Mouse (Mus musculus) spleen, embryonic (tissue): ENCODE measurements around the gene Gm4788.
"Not testable (repeated sequence)": the region's sequence is repeated elsewhere in the genome, so short reads cannot be mapped to it uniquely, and the experiment has no call there.

Experiments
- CTCF ChIA-PET: fragments of 350-600 bp; sonication (Branson Sonifier 250); formaldehyde crosslinking; loops from one replicate; lab custom pipeline; 2022; lab: Charles Lee

The Gm4788 gene

GRCm38 (mm10) chr1:139781143-139781542 lies at the start of gene Gm4788:
Gene Gm4788 (minus strand): TSS chr1:139781243.
- CTCF ChIA-PET = no interaction called here

- CTCF ChIA-PET = no interaction called here
These were observed 27.6 kb upstream of the Gm4788 start for GRCm38 (mm10) chr1:139808594-139808993.

- CTCF ChIA-PET = not testable (repeated sequence)
These were observed 11.1 kb downstream of the Gm4788 start for GRCm38 (mm10) chr1:139769913-139770312.

GRCm38 (mm10) chr1:139716681-139717080 lies 64.4 kb downstream of the Gm4788 start:
- CTCF ChIA-PET = not testable (repeated sequence)

GRCm38 (mm10) chr1:139716249-139716648 lies 64.8 kb downstream of the Gm4788 start:
- CTCF ChIA-PET = not testable (repeated sequence)

- CTCF ChIA-PET = not testable (repeated sequence)
These were observed 131.1 kb downstream of the Gm4788 start for GRCm38 (mm10) chr1:139649921-139650320.
